Mouse (Mus musculus) brain, embryonic 14.5 days (tissue): Measurements from ENCODE around the gene Masp1. TPM values are rescaled to one million over a fixed set of nuclear protein-coding genes. Genes with fewer than 3 reads are reported as not detected.

ENCODE experiments used
- DNase-seq: peaks from one replicate; pipeline ENCODE4 v3.0.0-alpha.2; 2011; ENCODE audit warnings: low read depth
- CTCF ChIP-seq: fragments of 200-500 bp; IDR thresholded peaks from 2 replicates; pipeline ENCODE4 v1.5.1; 2012; ENCODE audit warnings: inconsistent platforms, mild to moderate bottlenecking, moderate library complexity, borderline replicate concordance; ENCODE audit not compliant: insufficient read depth, insufficient read length; ENCODE audit errors: extremely low read depth
- POLR2A ChIP-seq: fragments of 200-500 bp; IDR thresholded peaks from 2 replicates; pipeline ENCODE4 v1.6.1; 2012; ENCODE audit warnings: mild to moderate bottlenecking, inconsistent platforms, borderline replicate concordance; ENCODE audit not compliant: poor library complexity, insufficient read depth, insufficient read length, severe bottlenecking; ENCODE audit errors: extremely low read depth
- polyA plus RNA-seq: library from polyadenylated mRNA; depleted of rRNA; stranded (reverse); fragments of >200 nt; gene quantifications from 2 replicates; pipeline ENCODE4 v1.2.3, GENCODE M21; 2012

The Masp1 gene
- polyA plus RNA-seq, 1 experiment: 49.5 TPM

DNA sequence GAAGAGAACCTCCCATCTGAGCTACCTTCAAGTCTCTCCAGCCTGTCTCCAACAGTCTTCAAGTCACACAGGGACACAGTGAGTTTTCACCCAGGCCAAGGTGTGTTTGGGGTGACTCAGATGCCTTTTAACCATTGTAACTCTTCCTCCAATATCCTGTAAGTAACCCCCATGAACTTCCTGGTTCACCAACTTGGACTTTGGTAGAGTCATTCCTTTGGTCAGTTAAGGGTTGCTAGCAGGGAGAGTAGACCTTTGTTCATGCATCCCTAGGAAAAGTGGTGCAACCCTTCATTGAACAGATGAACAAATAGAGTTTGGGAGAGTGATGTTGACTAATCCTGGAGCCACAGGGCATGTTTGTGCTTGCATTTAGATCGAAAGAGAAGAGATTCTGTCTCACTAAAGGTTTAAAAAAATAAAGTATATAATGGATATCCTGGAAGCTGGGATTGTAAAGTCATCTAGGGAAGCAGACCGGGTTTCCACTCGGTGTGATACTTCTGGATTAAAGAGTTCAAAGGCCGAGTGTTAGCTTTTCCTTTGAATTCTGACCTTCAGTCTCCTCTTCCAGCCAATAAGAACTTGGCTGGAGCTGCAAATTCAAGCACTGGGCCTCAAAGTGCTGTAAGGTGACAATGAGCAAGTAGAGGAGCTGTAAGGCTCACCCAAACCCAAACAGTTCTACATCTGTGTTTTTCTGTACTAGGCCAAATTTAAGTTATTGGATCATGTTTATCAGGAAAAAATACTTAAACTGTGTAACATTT lies 9.3 kb downstream of the Masp1 start:
- TF ChIP-seq CTCF (no peak), POLR2A (no peak)
- DNase-seq: no peak

- peak; percentile 17 for DNase-seq
- TF ChIP-seq CTCF (no peak), POLR2A (no peak)
Observed at GRCm38 (mm10) chr16:23505904-23506687, 14.5 kb downstream of the Masp1 start.

GRCm38 (mm10) chr16:23504320-23504744 lies 16.3 kb downstream of the Masp1 start:
- DNase-seq: peak; percentile 93
- no peak for TF ChIP-seq CTCF

- TF ChIP-seq POLR2A: no peak
- no peak for TF ChIP-seq CTCF
Observed at GRCm38 (mm10) chr16:23503351-23503750, 17.3 kb downstream of the Masp1 start.

DNA sequence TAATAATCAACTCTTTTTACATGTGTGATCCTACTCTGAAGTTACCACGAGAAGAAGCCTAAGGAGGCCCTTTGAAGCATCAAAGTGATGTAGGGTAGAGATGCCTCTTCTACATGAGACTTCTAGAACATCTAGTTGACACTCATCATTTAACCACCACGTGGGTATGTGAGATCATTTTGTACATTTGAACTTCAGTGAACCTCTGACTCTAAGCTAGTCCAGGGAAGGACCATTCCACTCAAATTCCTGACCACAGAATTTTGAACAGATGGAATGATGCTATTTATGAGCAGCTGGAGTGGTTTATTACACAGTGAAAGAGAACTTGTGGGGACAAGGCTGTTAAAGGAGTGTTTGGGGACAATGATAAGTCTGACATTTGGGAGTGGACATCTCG lies 18.1 kb downstream of the Masp1 start:
- no peak for DNase-seq
- TF ChIP-seq POLR2A: no peak
- no peak for TF ChIP-seq CTCF

More at GRCm38 (mm10) chr16:23503351-23503750, 17.3 kb downstream of the Masp1 start:
- no peak for DNase-seq

DNA sequence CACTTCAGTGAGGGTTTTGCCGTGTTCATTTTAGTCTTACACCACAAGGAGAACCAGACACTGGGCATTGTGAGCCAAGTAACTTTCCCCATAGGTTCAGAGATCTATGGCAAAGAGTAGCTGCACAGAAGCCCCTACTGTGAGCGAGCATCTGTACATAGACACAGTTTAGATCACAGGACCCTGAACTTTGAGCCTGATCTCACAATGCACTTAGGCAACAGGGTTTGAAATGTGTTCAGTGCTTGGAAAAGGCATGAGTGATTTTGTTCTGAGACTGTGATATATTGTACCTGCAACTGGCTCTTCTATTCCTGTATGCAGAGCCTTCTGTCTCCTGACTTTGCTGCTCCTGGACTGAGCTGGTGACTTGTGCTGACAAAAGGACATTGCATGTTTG lies 19.3 kb downstream of the Masp1 start:
- TF ChIP-seq CTCF (no peak), POLR2A (no peak)
- DNase-seq: no peak

DNA sequence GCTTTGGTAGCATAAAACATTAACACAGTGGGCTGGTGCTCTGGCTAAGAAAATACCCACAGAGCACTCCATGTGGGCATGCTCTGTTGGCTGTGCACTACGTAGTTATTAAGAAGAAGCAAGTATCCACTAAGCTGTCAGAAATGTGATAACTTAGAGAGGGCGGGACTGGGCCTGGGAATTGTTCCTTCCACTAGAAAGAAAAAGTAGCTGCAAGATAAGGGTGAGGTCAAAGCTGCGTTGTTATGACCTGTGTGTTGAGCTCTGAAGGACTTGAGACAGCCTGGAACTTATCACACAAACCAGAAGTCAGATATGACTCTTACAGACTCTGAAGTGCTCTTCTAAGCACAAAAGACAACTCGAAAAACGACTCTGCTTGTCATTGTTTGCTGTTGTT lies 20.1 kb downstream of the Masp1 start:
- TF ChIP-seq CTCF: no peak
- TF ChIP-seq POLR2A: no peak
- no peak for DNase-seq

- TF ChIP-seq CTCF (no peak), POLR2A (no peak)
- no peak for DNase-seq
Observed at GRCm38 (mm10) chr16:23498691-23499131, 21.9 kb downstream of the Masp1 start.

GRCm38 (mm10) chr16:23497881-23498280 lies 22.7 kb downstream of the Masp1 start:
- TF ChIP-seq CTCF (no peak), POLR2A (no peak)
- no peak for DNase-seq

DNA sequence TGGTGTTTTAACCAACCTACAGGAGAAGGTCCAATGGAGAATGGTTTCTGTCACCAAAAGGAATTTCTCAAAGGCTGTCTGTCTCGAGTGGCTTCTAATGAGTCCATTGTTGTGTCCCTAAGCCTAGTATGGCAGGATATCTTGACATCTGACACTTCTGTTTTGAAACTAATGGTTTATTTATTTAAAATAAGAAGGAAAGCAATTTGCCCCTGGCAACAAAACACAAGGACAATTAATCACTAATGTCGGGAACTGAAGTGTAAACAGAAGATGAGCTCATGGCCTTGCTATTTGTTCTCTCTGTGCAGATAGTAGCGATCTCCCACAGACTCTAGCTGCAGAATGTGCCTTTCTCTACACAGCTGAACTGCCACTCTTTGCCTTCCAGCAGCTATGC lies 23.2 kb downstream of the Masp1 start:
- DNase-seq: peak; percentile 68
- TF ChIP-seq POLR2A (no peak), CTCF (no peak)

DNA sequence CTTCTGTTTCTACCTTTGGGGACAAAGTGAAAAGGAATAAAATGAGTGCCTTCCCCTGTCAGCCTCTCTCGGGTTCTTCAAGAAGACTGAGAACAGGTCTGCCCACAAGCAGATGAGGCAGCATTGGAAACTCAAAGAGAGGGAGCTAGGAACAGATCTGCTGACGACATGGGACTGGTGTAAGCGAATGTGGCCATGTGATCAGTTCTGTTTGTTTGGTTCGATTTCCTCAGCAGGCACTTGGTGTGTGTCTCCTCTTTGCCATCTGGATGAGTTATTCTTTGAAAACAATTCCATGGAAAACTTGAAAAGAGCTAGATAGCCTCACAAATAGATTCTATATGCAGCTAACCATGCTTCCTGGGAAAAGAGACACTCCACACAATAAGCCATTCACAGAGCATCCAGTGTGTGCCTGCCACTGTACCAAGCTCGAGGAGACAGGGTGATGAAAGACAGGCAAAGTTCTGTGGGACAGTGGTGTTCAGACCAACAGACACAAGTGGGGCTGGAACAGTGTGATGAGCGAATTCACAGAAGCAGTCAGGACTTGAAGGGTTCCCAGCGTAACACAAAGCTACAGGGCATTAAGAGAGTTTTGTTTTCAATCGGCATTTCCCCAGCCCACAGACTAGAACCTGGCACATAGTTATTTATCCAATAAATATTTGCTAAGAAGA lies 24.2 kb downstream of the Masp1 start:
- DNase-seq: peak; percentile 14
- no peak for TF ChIP-seq CTCF
- no peak for TF ChIP-seq POLR2A
